Mouse (Mus musculus) G1E (cell line): ENCODE results near the gene Chad. TPM values are rescaled to one million over a fixed set of nuclear protein-coding genes. Genes with fewer than 3 reads are reported as not detected.

Source experiments
- ATAC-seq: 2 replicates; pipeline ENCODE4 v1.8.0; 2016; ENCODE audit warnings: mild to moderate bottlenecking; ENCODE audit not compliant: insufficient number of reproducible peaks, poor library complexity, low FRiP score, severe bottlenecking; ENCODE audit errors: extremely low read depth
- DNase-seq: peaks from one replicate; pipeline ENCODE4 v3.0.0; 2012; ENCODE audit warnings: low spot score
- H3K27me3 ChIP-seq: 2 replicates; pipeline ENCODE4 v1.6.1; 2012; ENCODE audit warnings: mild to moderate bottlenecking, low read length, inconsistent platforms; ENCODE audit not compliant: insufficient read depth
- H3K36me3 ChIP-seq: replicated peaks from 2 replicates; pipeline ENCODE3; 2012; ENCODE audit warnings: mild to moderate bottlenecking, inconsistent platforms
- H3K4me1 ChIP-seq: 2 replicates; pipeline ENCODE4 v1.6.1; 2012; ENCODE audit warnings: low read depth, low read length, inconsistent platforms, mixed read lengths; ENCODE audit not compliant: insufficient read depth
- H3K4me3 ChIP-seq: 2 replicates; pipeline ENCODE4 v1.5.1; 2012; ENCODE audit warnings: low read depth, mild to moderate bottlenecking, inconsistent platforms, low read length, moderate library complexity, mixed read lengths
- H3K9me3 ChIP-seq: replicated peaks from 2 replicates; pipeline ENCODE4 v1.6.1; 2012; ENCODE audit warnings: inconsistent platforms
- CTCF ChIP-seq: IDR thresholded peaks from 2 replicates; pipeline ENCODE4 v1.5.1; 2012; ENCODE audit warnings: low read depth, low read length, inconsistent platforms, mixed read lengths
- GATA1 ChIP-seq: IDR thresholded peaks from 2 replicates; pipeline ENCODE4 v1.6.1; 2012; ENCODE audit warnings: borderline replicate concordance, low read length, inconsistent platforms, mixed read lengths
- GATA2 ChIP-seq: IDR thresholded peaks from 2 replicates; pipeline ENCODE4 v1.6.1; 2012; ENCODE audit warnings: low read depth, low read length, inconsistent platforms, borderline replicate concordance
- POLR2AphosphoS5 ChIP-seq: IDR thresholded peaks from 2 replicates; pipeline ENCODE4 v1.6.1; 2012; ENCODE audit warnings: low read depth, low read length, inconsistent platforms; ENCODE audit not compliant: insufficient replicate concordance
- TAL1 ChIP-seq: conservative IDR thresholded peaks from 2 replicates; pipeline ENCODE4 v1.6.1; 2012; ENCODE audit warnings: low read depth, low read length, inconsistent platforms, mixed read lengths
- polyA plus RNA-seq: library from polyadenylated mRNA; stranded (reverse); fragments of >175 nt; gene quantifications from 2 replicates; pipeline ENCODE4 v1.2.3, GENCODE M21; 2012
- total RNA-seq, 2 experiments: library from RNA; stranded (forward) in 1 of 2; stranded (reverse) in 1 of 2; fragments of 200-1000 nt in 1 of 2; fragments of >200 nt in 1 of 2; fragmentation: Nextera tagmentation in 1 of 2; gene quantifications; 2 replicates each; pipeline ENCODE4 v1.2.3; 2014 to 2017

Gene Chad
- total and polyA plus RNA-seq, 3 experiments = 0.11 TPM; not detected in 2

DNA sequence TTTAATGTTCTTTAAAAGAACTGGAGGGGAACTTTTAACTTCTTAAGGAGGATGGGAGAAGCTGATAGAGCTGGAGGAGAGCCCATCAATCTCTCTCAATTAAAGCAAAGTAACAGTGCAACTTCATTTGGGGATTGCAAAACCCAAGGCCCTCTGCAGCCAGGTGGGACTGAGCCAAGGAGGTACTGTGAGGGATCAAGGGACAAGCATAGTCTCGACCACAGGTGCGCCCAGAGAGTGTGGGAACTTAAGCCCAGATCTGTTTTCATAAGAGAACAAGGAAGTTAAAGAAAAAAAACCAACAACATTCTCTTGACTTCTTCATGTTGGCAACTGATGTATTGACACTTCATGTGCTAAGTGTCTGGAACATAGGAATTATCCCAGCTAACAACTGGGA, 10.2 kb downstream of the Chad start:
- no peak for TF ChIP-seq GATA1
- H3K9me3 ChIP-seq = no peaks in the 10 kb centered on the region
- no peak overlapping the region for H3K4me3 ChIP-seq
- H3K27me3 ChIP-seq = peaks cover 7% of the 10 kb centered on the region
- H3K4me1 ChIP-seq = no peaks in the 10 kb centered on the region
- ATAC-seq (no peak), DNase-seq (no peak)
- H3K36me3 ChIP-seq = no peaks in the 10 kb centered on the region

DNA sequence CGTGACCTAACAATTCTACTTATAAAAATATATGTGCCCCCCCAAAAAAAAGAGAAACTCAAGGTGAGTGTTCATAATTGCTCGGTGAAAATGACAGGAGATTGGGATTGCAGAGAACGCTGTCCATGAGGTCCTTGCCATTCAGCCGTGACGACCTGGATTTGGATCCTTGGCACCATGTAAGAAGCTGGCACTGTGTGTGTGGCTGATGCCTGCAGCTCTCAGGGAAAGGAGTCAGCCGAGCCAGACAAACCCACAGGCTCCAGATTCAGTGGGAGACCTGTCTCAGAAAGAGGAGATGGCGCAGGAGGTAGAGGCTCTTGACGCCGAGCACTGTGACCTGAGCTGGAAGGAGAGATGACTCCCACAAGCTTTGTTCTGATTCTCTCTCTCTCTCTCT, 11.5 kb downstream of the Chad start:
- H3K36me3 ChIP-seq = no peaks in the 10 kb centered on the region
- H3K27me3 ChIP-seq = peaks cover 4% of the 10 kb centered on the region; the same call in 1 of the 2 replicates
- H3K4me3 ChIP-seq = no peak overlapping the region
- no peaks in the 10 kb centered on the region for H3K9me3 ChIP-seq
- no peak for DNase-seq
- H3K4me1 ChIP-seq = no peaks in the 10 kb centered on the region
- TF ChIP-seq TAL1 (no peak), GATA2 (no peak), CTCF (no peak), GATA1 (no peak), POLR2AphosphoS5 (no peak)
- ATAC-seq = no peak

GRCm38 (mm10) chr11:94580111-94580740, 15.4 kb downstream of the Chad start:
- no peak for TF ChIP-seq TAL1

GRCm38 (mm10) chr11:94585091-94585490, 20.2 kb downstream of the Chad start:
- TF ChIP-seq POLR2AphosphoS5 (no peak), GATA2 (no peak), GATA1 (no peak), TAL1 (no peak), CTCF (no peak)
- no peaks in the 10 kb centered on the region for H3K4me1 ChIP-seq
- H3K27me3 ChIP-seq = peaks cover 5% of the 10 kb centered on the region; the same call in 1 of the 2 replicates
- DNase-seq (no peak), ATAC-seq (no peak)
- no peak overlapping the region for H3K4me3 ChIP-seq
- no peaks in the 10 kb centered on the region for H3K9me3 ChIP-seq
- H3K36me3 ChIP-seq = no peaks in the 10 kb centered on the region

More at GRCm38 (mm10) chr11:94580111-94580740, 15.4 kb downstream of the Chad start:
- H3K4me3 ChIP-seq = no peak overlapping the region
- H3K4me1 ChIP-seq = no peaks in the 10 kb centered on the region
- H3K9me3 ChIP-seq = no peaks in the 10 kb centered on the region
- ATAC-seq = no peak
- peaks cover 5% of the 10 kb centered on the region; the same call in 1 of the 2 replicates for H3K27me3 ChIP-seq
- no peak for DNase-seq
- H3K36me3 ChIP-seq = no peaks in the 10 kb centered on the region

GRCm38 (mm10) chr11:94587511-94587910, 22.7 kb downstream of the Chad start:
- no peak for DNase-seq
- Histone ChIP-seq H3K4me3 (no peak overlapping the region), H3K27me3 (peaks cover 2% of the 10 kb centered on the region; the same call in 1 of the 2 replicates), H3K9me3 (no peaks in the 10 kb centered on the region), H3K36me3 (no peaks in the 10 kb centered on the region), H3K4me1 (no peaks in the 10 kb centered on the region)
- ATAC-seq = no peak
- TF ChIP-seq TAL1 = no peak
- no peak for TF ChIP-seq GATA1
- no peak for TF ChIP-seq POLR2AphosphoS5
- no peak for TF ChIP-seq CTCF
- no peak for TF ChIP-seq GATA2

- Histone ChIP-seq H3K4me3 (no peak overlapping the region), H3K4me1 (no peaks in the 10 kb centered on the region; the same call in 1 of the 2 replicates), H3K9me3 (no peaks in the 10 kb centered on the region), H3K27me3 (peaks cover 12% of the 10 kb centered on the region), H3K36me3 (no peaks in the 10 kb centered on the region)
- DNase-seq = no peak
- no peak for TF ChIP-seq POLR2AphosphoS5
- no peak for TF ChIP-seq GATA1
- TF ChIP-seq TAL1 = no peak
- TF ChIP-seq GATA2 = no peak
- no peak for TF ChIP-seq CTCF
- no peak for ATAC-seq
These were observed 31.5 kb downstream of the Chad start for GRCm38 (mm10) chr11:94596311-94596852.
